Mouse (Mus musculus): ENCODE results near the gene Zic2.
"Not testable (repeated sequence)": the region's sequence is repeated elsewhere in the genome, so short reads cannot be mapped to it uniquely, and the experiment has no call there.

Gene Zic2

GRCm38 (mm10) chr14:122474891-122475556 is at the start of gene Zic2:
Gene Zic2 (plus strand): TSS chr14:122475435.
- no peak for DNase-seq (ENCODE audit: low read depth, low spot score)

- no peak for DNase-seq (ENCODE audit: low read depth, low spot score)
These were observed 48.6 kb upstream of the Zic2 start for GRCm38 (mm10) chr14:122426529-122427203.

GRCm38 (mm10) chr14:122427204-122427560 is 48.1 kb upstream of the Zic2 start:
- DNase-seq (ENCODE audit: low read depth, low spot score) = no peak

GRCm38 (mm10) chr14:122427654-122428053 is 47.6 kb upstream of the Zic2 start:
- DNase-seq (ENCODE audit: low read depth, low spot score) = no peak

- no peak for DNase-seq (ENCODE audit: low read depth, low spot score)
These were observed 42.7 kb upstream of the Zic2 start for GRCm38 (mm10) chr14:122432558-122432957.

- DNase-seq (ENCODE audit: low read depth, low spot score) = no peak
These were observed 41.2 kb upstream of the Zic2 start for GRCm38 (mm10) chr14:122434039-122434438.

GRCm38 (mm10) chr14:122436850-122437249 is 38.4 kb upstream of the Zic2 start:
- no peak for DNase-seq (ENCODE audit: low read depth, low spot score)

- DNase-seq (ENCODE audit: low read depth, low spot score) = no peak
These were observed 25.4 kb upstream of the Zic2 start for GRCm38 (mm10) chr14:122449601-122450495.

GRCm38 (mm10) chr14:122450496-122451382 is 24.5 kb upstream of the Zic2 start, which contains the start of gene Gm5089:
Gene Gm5089 (minus strand): TSS chr14:122451115.
- no peak for DNase-seq (ENCODE audit: low read depth, low spot score)

GRCm38 (mm10) chr14:122451551-122452145 is 23.6 kb upstream of the Zic2 start:
- DNase-seq (ENCODE audit: low read depth, low spot score) = no peak

- DNase-seq (ENCODE audit: low read depth, low spot score) = no peak
These were observed 22.4 kb upstream of the Zic2 start for GRCm38 (mm10) chr14:122452701-122453387.

- no peak for DNase-seq (ENCODE audit: low read depth, low spot score)
These were observed 21.7 kb upstream of the Zic2 start for GRCm38 (mm10) chr14:122453388-122453995.

- DNase-seq (ENCODE audit: low read depth, low spot score) = no peak
These were observed 21.1 kb upstream of the Zic2 start for GRCm38 (mm10) chr14:122453996-122454738.

GRCm38 (mm10) chr14:122454901-122455561 is 20.2 kb upstream of the Zic2 start:
- DNase-seq (ENCODE audit: low read depth, low spot score) = no peak

GRCm38 (mm10) chr14:122455562-122455958 is 19.7 kb upstream of the Zic2 start:
- no peak for DNase-seq (ENCODE audit: low read depth, low spot score)

- not testable (repeated sequence) for DNase-seq (ENCODE audit: low read depth, low spot score)
These were observed 15.9 kb upstream of the Zic2 start for GRCm38 (mm10) chr14:122459332-122459731.

- no peak for DNase-seq (ENCODE audit: low read depth, low spot score)
These were observed 15.5 kb upstream of the Zic2 start for GRCm38 (mm10) chr14:122459776-122460175.

- DNase-seq (ENCODE audit: low read depth, low spot score) = no peak
These were observed 15.0 kb upstream of the Zic2 start for GRCm38 (mm10) chr14:122460226-122460625.

GRCm38 (mm10) chr14:122461500-122461899 is 13.7 kb upstream of the Zic2 start:
- DNase-seq (ENCODE audit: low read depth, low spot score) = no peak

Data from telencephalon, adult 2 months (tissue).